Comparison of ENCODE assay signal across 13 mouse cellular contexts in genomic region chr10:13713711-13714110, GRCm38 (mm10).
DNase-seq lines count a peak whose midpoint lies in the region; ATAC-seq lines count a peak whose summit lies in the region.
"Had no signal": no experiment of that assay in that cellular context is flagged by ENCODE, and none has a peak within 500 bp of the region (broad histone marks: within the 10 kb centered on the region; RNA-seq: fewer than 3 reads in every experiment).

No protein-coding gene starts in this region.

- no peak overlapping the region for H3K4me2 ChIP-seq in kidney, embryonic 15.5 days
- no peak overlapping the region for H3K4me2 ChIP-seq in forebrain, embryonic 16.5 days (ENCODE audit: low read length)
- 0 out of 2 replicates have a peak overlapping the region, but pooled peaks have one; percentile 1 for H3K4me2 ChIP-seq in neural tube, embryonic 15.5 days
- H3K4me2 ChIP-seq: liver, embryonic 13.5 days had no signal

- no peaks in the 10 kb centered on the region for H3K9me3 ChIP-seq in kidney, embryonic 15.5 days (replicated peaks)
- no peaks in the 10 kb centered on the region for H3K9me3 ChIP-seq in forebrain, embryonic 16.5 days (ENCODE audit: control insufficient read depth, low read length)
- H3K9me3 ChIP-seq in neural tube, embryonic 15.5 days (replicated peaks): no peaks in the 10 kb centered on the region
- H3K9me3 ChIP-seq: limb, embryonic 10.5 days; liver, embryonic 13.5 days had no signal

- no peak overlapping the region for H3K4me3 ChIP-seq in kidney, embryonic 15.5 days (replicated peaks)
- no peak overlapping the region for H3K4me3 ChIP-seq in forebrain, embryonic 16.5 days (replicated peaks; ENCODE audit: low read length)
- no peak overlapping the region for H3K4me3 ChIP-seq in neural tube, embryonic 15.5 days (replicated peaks)
- H3K4me3 ChIP-seq: limb, embryonic 10.5 days; liver, embryonic 13.5 days had no signal

- DNase-seq in cerebellum, postnatal 4 days (ENCODE audit: low spot score in 2 of 2): no peak
- no peak for DNase-seq in kidney, postnatal 36 days
- DNase-seq in layer of hippocampus, postnatal 14 days (ENCODE audit: low spot score in 2 of 2): no peak
- DNase-seq in lung, postnatal 36 days: no peak
- DNase-seq: liver, embryonic 13.5 days had no signal

- ATAC-seq in cerebellum, adult (ENCODE audit: insufficient number of reproducible peaks, low FRiP score, low TSS enrichment): peak; percentile 10; the same call in 1 of the 2 replicates
- ATAC-seq in kidney, embryonic 15.5 days (replicated peaks; ENCODE audit: low FRiP score): no peak; the same call in 1 of the 2 replicates
- ATAC-seq in forebrain, embryonic 16.5 days: no peak
- ATAC-seq in neural tube, embryonic 15.5 days (ENCODE audit: low FRiP score): no peak
- ATAC-seq: activated CD4-positive, CD25-positive, alpha-beta regulatory T cell, adult 4 months had no signal

- H3K27me3 ChIP-seq in kidney, embryonic 15.5 days: no peaks in the 10 kb centered on the region
- H3K27me3 ChIP-seq in forebrain, embryonic 16.5 days (replicated peaks; ENCODE audit: control insufficient read depth, insufficient read depth, low read length): no peaks in the 10 kb centered on the region
- no peaks in the 10 kb centered on the region for H3K27me3 ChIP-seq in neural tube, embryonic 15.5 days (replicated peaks)
- H3K27me3 ChIP-seq: CH12.LX; liver, embryonic 13.5 days had no signal

- no peak overlapping the region for H3K9ac ChIP-seq in kidney, embryonic 15.5 days
- H3K9ac ChIP-seq in forebrain, embryonic 16.5 days (replicated peaks; ENCODE audit: low read depth, low read length): no peak overlapping the region
- no peak overlapping the region for H3K9ac ChIP-seq in neural tube, embryonic 15.5 days (replicated peaks)
- H3K9ac ChIP-seq: liver, embryonic 13.5 days had no signal

- no peaks in the 10 kb centered on the region for H3K36me3 ChIP-seq in kidney, embryonic 15.5 days
- H3K36me3 ChIP-seq in forebrain, embryonic 16.5 days (ENCODE audit: control insufficient read depth, insufficient read depth): no peaks in the 10 kb centered on the region
- H3K36me3 ChIP-seq in neural tube, embryonic 15.5 days: no peaks in the 10 kb centered on the region
- H3K36me3 ChIP-seq: limb, embryonic 10.5 days; liver, embryonic 13.5 days had no signal

- peak overlapping the region; percentile 41; the same call in 1 of the 2 replicates for H3K27ac ChIP-seq in kidney, embryonic 15.5 days
- peak overlapping the region; percentile 58; the same call in 1 of the 2 replicates for H3K27ac ChIP-seq in forebrain, embryonic 16.5 days (ENCODE audit: low read length)
- H3K27ac ChIP-seq in neural tube, embryonic 15.5 days (replicated peaks): peak overlapping the region; percentile 68
- H3K27ac ChIP-seq: kidney, postnatal 0 days; limb, embryonic 10.5 days; liver, embryonic 13.5 days had no signal

- WGBS in kidney, embryonic 15.5 days: 80% methylated on average over 5 of the region's 5 CpGs
- WGBS in forebrain, embryonic 16.5 days: 58% methylated on average over 5 of the region's 5 CpGs
- 60% methylated on average over 5 of the region's 5 CpGs for WGBS in neural tube, embryonic 15.5 days

- peaks cover 21% of the 10 kb centered on the region for H3K4me1 ChIP-seq in kidney, embryonic 15.5 days
- H3K4me1 ChIP-seq in forebrain, embryonic 16.5 days (replicated peaks; ENCODE audit: control insufficient read depth, insufficient read depth, low read length): peaks cover 17% of the 10 kb centered on the region
- H3K4me1 ChIP-seq in neural tube, embryonic 15.5 days: peaks cover 19% of the 10 kb centered on the region
- H3K4me1 ChIP-seq: liver, embryonic 13.5 days had no signal
